42 mouse cellular contexts compared by ENCODE assay signal in genomic region chr4:141487581-141487980, GRCm38 (mm10). TPM values are rescaled to one million over a fixed set of nuclear protein-coding genes. Genes with fewer than 3 reads are reported as not detected.
"Had no signal": no experiment of that assay in that cellular context is flagged by ENCODE, and none has a peak within 500 bp of the region (broad histone marks: within the 10 kb centered on the region; RNA-seq: fewer than 3 reads in every experiment).

No protein-coding gene starts in this region.

- H3K4me1 ChIP-seq: heart, embryonic 13.5 days; heart, embryonic 15.5 days; hindbrain, embryonic 10.5 days; hindbrain, embryonic 12.5 days; hindbrain, embryonic 13.5 days; hindbrain, embryonic 15.5 days; intestine, embryonic 15.5 days; kidney, embryonic 15.5 days had no signal

- H3K9ac ChIP-seq: heart, embryonic 12.5 days; heart, embryonic 13.5 days; heart, embryonic 15.5 days; hindbrain, embryonic 12.5 days; hindbrain, embryonic 13.5 days; hindbrain, embryonic 15.5 days; intestine, embryonic 15.5 days; kidney, embryonic 15.5 days had no signal

- H3K27me3 ChIP-seq: heart, embryonic 12.5 days; heart, embryonic 13.5 days; heart, embryonic 15.5 days; hindbrain, embryonic 12.5 days; hindbrain, embryonic 13.5 days; hindbrain, embryonic 15.5 days; intestine, embryonic 15.5 days; kidney, embryonic 15.5 days had no signal

- H3K4me2 ChIP-seq: heart, embryonic 11.5 days; heart, embryonic 12.5 days; heart, embryonic 13.5 days; heart, embryonic 15.5 days; hindbrain, embryonic 12.5 days; hindbrain, embryonic 13.5 days; hindbrain, embryonic 15.5 days; intestine, embryonic 15.5 days; kidney, embryonic 15.5 days had no signal

- H3K27ac ChIP-seq: heart, embryonic 13.5 days; heart, embryonic 15.5 days; hindbrain, embryonic 10.5 days; hindbrain, embryonic 12.5 days; hindbrain, embryonic 13.5 days; hindbrain, embryonic 15.5 days; hindbrain, postnatal 0 days; intestine, embryonic 15.5 days; kidney, embryonic 15.5 days; kidney, postnatal 0 days; layer of hippocampus, adult 2 months; left cerebral cortex, adult 2 months had no signal

- DNase-seq: heart, postnatal 10 days; heart, postnatal 14 days; heart, postnatal 36 days; heart, postnatal 4 days; kidney, adult 11 months; kidney, adult 18-20 months; kidney, adult 2 months; kidney, adult 8-10 months; kidney, adult 9 months; kidney, postnatal 10 days; kidney, postnatal 14 days; kidney, postnatal 25 days; kidney, postnatal 36 days; kidney, postnatal 4 days; layer of hippocampus, adult 9-11 months; layer of hippocampus, postnatal 36 days had no signal

- ATAC-seq: hindbrain, embryonic 16.5 days; hindbrain, postnatal 0 days; inflammation-experienced regulatory T-cells, adult 6 months; intestine, embryonic 15.5 days; intestine, embryonic 16.5 days; intestine, postnatal 0 days had no signal

- H3K9me3 ChIP-seq: heart, embryonic 12.5 days; heart, embryonic 13.5 days; heart, embryonic 15.5 days; hindbrain, embryonic 10.5 days; hindbrain, embryonic 12.5 days; hindbrain, embryonic 13.5 days; hindbrain, embryonic 15.5 days; intestine, embryonic 15.5 days; kidney, embryonic 15.5 days had no signal

- H3K4me3 ChIP-seq: heart, embryonic 12.5 days; heart, embryonic 13.5 days; heart, embryonic 15.5 days; hindbrain, embryonic 10.5 days; hindbrain, embryonic 12.5 days; hindbrain, embryonic 13.5 days; hindbrain, embryonic 15.5 days; intestine, embryonic 15.5 days; kidney, embryonic 15.5 days; layer of hippocampus, adult 2 months; left cerebral cortex, adult 2 months had no signal

RNA-seq across cellular contexts. Expression of gene Srarp, which starts 51.7 kb away (rescaled TPM):
- total RNA-seq: heart, postnatal 10 days; heart, postnatal 4 days; hematopoietic stem cell, adult 5-6 weeks had no signal
- polyA plus RNA-seq: heart, embryonic 11.5 days; heart, embryonic 12.5 days; heart, embryonic 13.5 days; heart, embryonic 14.5 days; heart, embryonic 15.5 days; heart, embryonic 16.5 days; heart, postnatal 0 days; hindbrain, embryonic 10.5 days; hindbrain, embryonic 11.5 days; hindbrain, embryonic 12.5 days; hindbrain, embryonic 13.5 days; inflammation-experienced regulatory T-cells, adult 6 months; intestine, embryonic 14.5 days; intestine, embryonic 15.5 days; intestine, embryonic 16.5 days; intestine, postnatal 0 days; kidney, embryonic 14.5 days; kidney, embryonic 15.5 days; kidney, embryonic 16.5 days had no signal
